Mouse (Mus musculus) heart, embryonic 16.5 days (tissue): ENCODE data around the gene Myrip. TPM values are rescaled to one million over a fixed set of nuclear protein-coding genes. Genes with fewer than 3 reads are reported as not detected.

Experiments used
- polyA plus RNA-seq: library from polyadenylated mRNA; unstranded; fragments of >200 nt; fragmentation: Nextera tagmentation; extraction: Ambion mirVana; gene quantifications from 2 replicates; pipeline ENCODE4 v1.2.1, GENCODE M21; 2015

Myrip gene
- polyA plus RNA-seq, 1 experiment from 2014 or later = 0.17 TPM

Other genes starting within 250 kb of the Myrip start
- gene Cx3cr1, start 231.6 kb upstream of the Myrip start, polyA plus RNA-seq = 6.1 and 6.2 TPM in 2 replicates
- gene Ccr8, start 209.4 kb upstream of the Myrip start, polyA plus RNA-seq = 1.2 and 4.4 TPM in 2 replicates
- gene Slc25a38, start 191.1 kb upstream of the Myrip start, polyA plus RNA-seq = 21.9 and 23.0 TPM in 2 replicates
- 839 and 856 TPM in 2 replicates for gene Rpsa, start 173.8 kb upstream of the Myrip start, polyA plus RNA-seq
- gene Mobp, start 151.8 kb upstream of the Myrip start, polyA plus RNA-seq = 0.07 TPM in 1 of 2 replicates, not detected in the other
- gene Eif1b, start 190.7 kb downstream of the Myrip start, polyA plus RNA-seq = 132 and 140 TPM in 2 replicates
- gene Entpd3, start 238.3 kb downstream of the Myrip start, polyA plus RNA-seq = 0.17 and 0.84 TPM in 2 replicates